Comparison of ENCODE assay signal across 31 mouse cellular contexts in genomic region chr16:95794876-95795275, GRCm38 (mm10).
DNase-seq lines count a peak whose midpoint lies in the region; ATAC-seq and TF ChIP-seq lines count a peak whose summit lies in the region.
"Had no signal": no experiment of that assay in that cellular context is flagged by ENCODE, and none has a peak within 500 bp of the region (broad histone marks: within the 10 kb centered on the region; RNA-seq: fewer than 3 reads in every experiment).

No protein-coding gene starts in this region.

- no peaks in the 10 kb centered on the region for H3K27me3 ChIP-seq in lung, embryonic 14.5 days (ENCODE audit: insufficient read depth, low read length)
- H3K27me3 ChIP-seq in limb, embryonic 10.5 days (ENCODE audit: low read depth, poor library complexity, severe bottlenecking), result no peaks in the 10 kb centered on the region
- no peaks in the 10 kb centered on the region for H3K27me3 ChIP-seq in limb, embryonic 12.5 days
- H3K27me3 ChIP-seq in stomach, postnatal 0 days (ENCODE audit: control insufficient read depth, insufficient read depth, low read length), result no peaks in the 10 kb centered on the region
- H3K27me3 ChIP-seq: hindbrain, embryonic 15.5 days; kidney, embryonic 15.5 days; liver, embryonic 13.5 days; midbrain, embryonic 15.5 days; neural tube, embryonic 15.5 days had no signal

- peak overlapping the region; percentile 87 for H3K27ac ChIP-seq in lung, embryonic 14.5 days (ENCODE audit: low read depth)
- H3K27ac ChIP-seq in limb, embryonic 10.5 days, result peak overlapping the region; percentile 91
- peak overlapping the region; percentile 84 for H3K27ac ChIP-seq in limb, embryonic 12.5 days
- peak overlapping the region; percentile 24; the same call in 1 of the 2 replicates for H3K27ac ChIP-seq in stomach, postnatal 0 days (replicated peaks)
- H3K27ac ChIP-seq: hindbrain, embryonic 10.5 days; hindbrain, embryonic 15.5 days; kidney, embryonic 15.5 days; liver, embryonic 13.5 days; midbrain, embryonic 10.5 days; midbrain, embryonic 15.5 days; neural tube, embryonic 15.5 days had no signal

- H3K4me3 ChIP-seq in lung, embryonic 14.5 days (ENCODE audit: low read depth, low read length), result no peak overlapping the region
- H3K4me3 ChIP-seq in lung, adult 2 months (replicated peaks; ENCODE audit: extremely low read depth, low read depth, low read length), result no peak overlapping the region
- peak overlapping the region; percentile 17; the same call in 1 of the 2 replicates for H3K4me3 ChIP-seq in limb, embryonic 10.5 days
- no peak overlapping the region for H3K4me3 ChIP-seq in limb, embryonic 12.5 days (replicated peaks)
- no peak overlapping the region for H3K4me3 ChIP-seq in stomach, postnatal 0 days (ENCODE audit: low read depth, low read length)
- H3K4me3 ChIP-seq: hindbrain, embryonic 10.5 days; hindbrain, embryonic 15.5 days; kidney, embryonic 15.5 days; liver, embryonic 13.5 days; midbrain, embryonic 10.5 days; midbrain, embryonic 15.5 days; neural tube, embryonic 15.5 days had no signal

- no peak for TF ChIP-seq CTCF in lung, embryonic 14.5 days (IDR thresholded peaks at IDR 0.05; ENCODE audit: low read depth)
- TF ChIP-seq CTCF in lung, adult 2 months (IDR thresholded peaks at IDR 0.05; ENCODE audit: insufficient read depth, low read length), result no peak
- no peak for TF ChIP-seq CTCF in stomach, postnatal 0 days (IDR thresholded peaks at IDR 0.05; ENCODE audit: low read depth)

- no peak overlapping the region for H3K9ac ChIP-seq in lung, embryonic 14.5 days
- no peak overlapping the region for H3K9ac ChIP-seq in limb, embryonic 12.5 days (replicated peaks)
- peak overlapping the region; percentile 27; the same call in 1 of the 2 replicates for H3K9ac ChIP-seq in stomach, postnatal 0 days (ENCODE audit: low read length)
- H3K9ac ChIP-seq: hindbrain, embryonic 15.5 days; kidney, embryonic 15.5 days; liver, embryonic 13.5 days; midbrain, embryonic 15.5 days; neural tube, embryonic 15.5 days had no signal

- peak overlapping the region; percentile 36 for H3K4me2 ChIP-seq in lung, embryonic 14.5 days
- peak overlapping the region; percentile 42 for H3K4me2 ChIP-seq in limb, embryonic 12.5 days
- 0 out of 2 replicates have a peak overlapping the region, but pooled peaks have one; percentile 1 for H3K4me2 ChIP-seq in stomach, postnatal 0 days (replicated peaks; ENCODE audit: low read depth)
- H3K4me2 ChIP-seq: hindbrain, embryonic 15.5 days; kidney, embryonic 15.5 days; liver, embryonic 13.5 days; midbrain, embryonic 15.5 days; neural tube, embryonic 15.5 days had no signal

- WGBS in lung, embryonic 14.5 days, result 43% methylated on average over 8 of the region's 8 CpGs
- 69% methylated on average over 8 of the region's 8 CpGs for WGBS in lung, adult 2 months
- 73% methylated on average over 8 of the region's 8 CpGs for WGBS in limb, embryonic 10.5 days
- WGBS in limb, embryonic 12.5 days, result 46% methylated on average over 8 of the region's 8 CpGs
- WGBS in stomach, postnatal 0 days, result 59% methylated on average over 8 of the region's 8 CpGs

- peak; percentile 8; the same call in 1 of the 2 replicates for ATAC-seq in lung, embryonic 14.5 days (ENCODE audit: insufficient read depth)
- no peak for ATAC-seq in limb, embryonic 12.5 days (ENCODE audit: insufficient number of reproducible peaks, insufficient read depth, low FRiP score, low TSS enrichment, low read depth)
- ATAC-seq in stomach, postnatal 0 days (ENCODE audit: low FRiP score, low TSS enrichment), result no peak
- ATAC-seq: activated CD4-positive, CD25-positive, alpha-beta regulatory T cell, adult 4 months; forebrain, embryonic 14.5 days; midbrain, embryonic 15.5 days had no signal

- peak; percentile 56 for DNase-seq in lung, embryonic 14.5 days
- no peak for DNase-seq in lung, adult 2 months
- DNase-seq in limb, embryonic 10.5 days (ENCODE audit: low spot score), result no peak
- DNase-seq in stomach, postnatal 0 days (ENCODE audit: low spot score), result no peak
- no peak for DNase-seq in kidney, adult 8-10 months
- DNase-seq: adrenal gland, adult 2 months; adrenal gland, postnatal 36 days; B cell, adult 2 months; cerebellum, adult 18-20 months; cerebellum, postnatal 10 days; gastrocnemius, postnatal 14 days; heart, postnatal 14 days; kidney, adult 11 months; kidney, postnatal 4 days; layer of hippocampus, postnatal 36 days; left cerebral cortex, postnatal 4 days; liver, embryonic 13.5 days; lung, adult 18-20 months; retina, postnatal 1 day; right cerebral cortex, postnatal 14 days; thymus, adult 2 months; thymus, postnatal 4 days had no signal

- H3K9me3 ChIP-seq in lung, embryonic 14.5 days (ENCODE audit: low read depth, low read length), result no peaks in the 10 kb centered on the region
- H3K9me3 ChIP-seq in limb, embryonic 10.5 days (replicated peaks), result no peaks in the 10 kb centered on the region
- H3K9me3 ChIP-seq in limb, embryonic 12.5 days, result peaks cover 3% of the 10 kb centered on the region; the same call in 1 of the 2 replicates
- no peaks in the 10 kb centered on the region for H3K9me3 ChIP-seq in stomach, postnatal 0 days (ENCODE audit: control insufficient read depth, low read length)
- H3K9me3 ChIP-seq: hindbrain, embryonic 10.5 days; hindbrain, embryonic 15.5 days; kidney, embryonic 15.5 days; liver, embryonic 13.5 days; midbrain, embryonic 10.5 days; midbrain, embryonic 15.5 days; neural tube, embryonic 15.5 days had no signal

- H3K4me1 ChIP-seq in lung, embryonic 14.5 days (ENCODE audit: insufficient read depth), result peaks cover 8% of the 10 kb centered on the region; the same call in 1 of the 2 replicates
- no peaks in the 10 kb centered on the region for H3K4me1 ChIP-seq in lung, adult 2 months (ENCODE audit: control insufficient read depth, insufficient read depth, low read length)
- H3K4me1 ChIP-seq in limb, embryonic 10.5 days, result peaks cover 55% of the 10 kb centered on the region
- peaks cover 44% of the 10 kb centered on the region for H3K4me1 ChIP-seq in limb, embryonic 12.5 days (replicated peaks)
- 0 out of 2 replicates have a peak, but pooled peaks cover 3% of the 10 kb centered on the region for H3K4me1 ChIP-seq in stomach, postnatal 0 days (replicated peaks; ENCODE audit: control insufficient read depth, insufficient read depth)
- H3K4me1 ChIP-seq: liver, embryonic 13.5 days; midbrain, embryonic 15.5 days had no signal

- no peak for TF ChIP-seq POLR2A in lung, adult 2 months (IDR thresholded peaks at IDR 0.05; ENCODE audit: borderline replicate concordance, extremely low read depth, low read depth, low read length)

- no peaks in the 10 kb centered on the region for H3K36me3 ChIP-seq in lung, embryonic 14.5 days (ENCODE audit: insufficient read depth)
- H3K36me3 ChIP-seq in limb, embryonic 10.5 days, result no peaks in the 10 kb centered on the region
- H3K36me3 ChIP-seq in limb, embryonic 12.5 days, result no peaks in the 10 kb centered on the region
- H3K36me3 ChIP-seq in stomach, postnatal 0 days (ENCODE audit: control insufficient read depth, insufficient read depth, low read length), result no peaks in the 10 kb centered on the region
- H3K36me3 ChIP-seq: hindbrain, embryonic 10.5 days; hindbrain, embryonic 15.5 days; kidney, embryonic 15.5 days; liver, embryonic 13.5 days; midbrain, embryonic 10.5 days; midbrain, embryonic 15.5 days; neural tube, embryonic 15.5 days had no signal

- no peak for TF ChIP-seq EP300 in stomach, postnatal 0 days (optimal IDR thresholded peaks at IDR 0.05)

Comparison
In these comparisons a context has a peak if more than half of its experiments do, and no peak if none do; other contexts are left out.
1. H3K27ac ChIP-seq: peak in every context shown above with its lines; median percentile 91 in limb, embryonic 10.5 days; 87 in lung, embryonic 14.5 days; 84 in limb, embryonic 12.5 days; 24 in stomach, postnatal 0 days.